8 mouse cellular contexts compared by ENCODE assay signal in genomic region chr9:68014991-68015396, GRCm38 (mm10).
DNase-seq lines count a peak whose midpoint lies in the region; ATAC-seq and TF ChIP-seq lines count a peak whose summit lies in the region.

No protein-coding gene starts in this region.

- H3K4me3 ChIP-seq in bone marrow, adult 2 months (replicated peaks; ENCODE audit: control insufficient read depth, low read depth, low read length), result no peak overlapping the region
- H3K4me3 ChIP-seq in embryonic facial prominence, embryonic 14.5 days (ENCODE audit: low read depth, low read length), result no peak overlapping the region
- H3K4me3 ChIP-seq in kidney, embryonic 16.5 days (ENCODE audit: low read length), result no peak overlapping the region
- 0 out of 2 replicates have a peak overlapping the region, but pooled peaks have one; percentile 16 for H3K4me3 ChIP-seq in limb, embryonic 15.5 days
- no peak overlapping the region for H3K4me3 ChIP-seq in olfactory bulb, adult 2 months (ENCODE audit: insufficient read depth, low read depth, low read length)

- H3K9me3 ChIP-seq in embryonic facial prominence, embryonic 14.5 days (ENCODE audit: control insufficient read depth, low read length), result no peaks in the 10 kb centered on the region
- H3K9me3 ChIP-seq in kidney, embryonic 16.5 days (ENCODE audit: low read length), result no peaks in the 10 kb centered on the region
- no peaks in the 10 kb centered on the region for H3K9me3 ChIP-seq in limb, embryonic 15.5 days

- peak; percentile 34 for DNase-seq in CD4-positive helper T cell, adult 2 months (ENCODE audit: low read depth, low spot score)
- peak; percentile 74 for DNase-seq in embryonic facial prominence, embryonic 14.5 days (ENCODE audit: low spot score)
- peak; percentile 78 for DNase-seq in heart, adult 8-10 months (ENCODE audit: low spot score)
- peak; percentile 5 to 42 for DNase-seq in thymus, postnatal 10 days (ENCODE audit: low spot score in 2 of 2)

- H3K27me3 ChIP-seq in embryonic facial prominence, embryonic 14.5 days (replicated peaks; ENCODE audit: control insufficient read depth, insufficient read depth, low read length), result 0 out of 2 replicates have a peak, but pooled peaks cover 8% of the 10 kb centered on the region
- H3K27me3 ChIP-seq in kidney, embryonic 16.5 days (ENCODE audit: insufficient read depth, low read length), result no peaks in the 10 kb centered on the region; the same call in 1 of the 2 replicates
- H3K27me3 ChIP-seq in limb, embryonic 15.5 days, result peaks cover 24% of the 10 kb centered on the region

- peak overlapping the region; percentile 45 for H3K4me2 ChIP-seq in embryonic facial prominence, embryonic 14.5 days (ENCODE audit: low read depth, low read length)
- H3K4me2 ChIP-seq in kidney, embryonic 16.5 days (replicated peaks; ENCODE audit: low read depth, low read length), result 0 out of 2 replicates have a peak overlapping the region, but pooled peaks have one; percentile 19
- H3K4me2 ChIP-seq in limb, embryonic 15.5 days, result peak overlapping the region; percentile 31

- no peak for TF ChIP-seq POLR2A in bone marrow, adult 2 months (IDR thresholded peaks at IDR 0.05; ENCODE audit: borderline replicate concordance, control insufficient read depth, low read depth, low read length)
- no peak for TF ChIP-seq POLR2A in olfactory bulb, adult 2 months (IDR thresholded peaks at IDR 0.05; ENCODE audit: insufficient read depth, low read depth, low read length)

- H3K9ac ChIP-seq in embryonic facial prominence, embryonic 14.5 days (ENCODE audit: low read depth, low read length), result 0 out of 2 replicates have a peak overlapping the region, but pooled peaks have one; percentile 34
- H3K9ac ChIP-seq in kidney, embryonic 16.5 days (replicated peaks; ENCODE audit: low read length), result no peak overlapping the region
- H3K9ac ChIP-seq in limb, embryonic 15.5 days, result no peak overlapping the region

- peak; percentile 66 for ATAC-seq in embryonic facial prominence, embryonic 14.5 days (ENCODE audit: low read depth)
- ATAC-seq in kidney, embryonic 16.5 days (ENCODE audit: low FRiP score, low TSS enrichment), result peak; percentile 51; the same call in 1 of the 2 replicates
- ATAC-seq in limb, embryonic 15.5 days (ENCODE audit: insufficient number of reproducible peaks, low FRiP score, low TSS enrichment, low read depth), result no peak

- H3K4me1 ChIP-seq in bone marrow, adult 2 months (ENCODE audit: control insufficient read depth, insufficient read depth, low read length), result no peaks in the 10 kb centered on the region
- no peaks in the 10 kb centered on the region; the same call in 1 of the 2 replicates for H3K4me1 ChIP-seq in embryonic facial prominence, embryonic 14.5 days (ENCODE audit: control insufficient read depth, insufficient read depth, low read length)
- no peaks in the 10 kb centered on the region for H3K4me1 ChIP-seq in kidney, embryonic 16.5 days (ENCODE audit: insufficient read depth, low read length)
- 0 out of 2 replicates have a peak, but pooled peaks cover 4% of the 10 kb centered on the region for H3K4me1 ChIP-seq in limb, embryonic 15.5 days
- peaks cover 6% of the 10 kb centered on the region; the same call in 1 of the 2 replicates for H3K4me1 ChIP-seq in olfactory bulb, adult 2 months (ENCODE audit: control insufficient read depth, insufficient read depth, low read length)

- peak; percentile 84 for TF ChIP-seq CTCF in bone marrow, adult 2 months (IDR thresholded peaks at IDR 0.05; ENCODE audit: control insufficient read depth, insufficient read depth, low read length)
- peak; percentile 66 for TF ChIP-seq CTCF in olfactory bulb, adult 2 months (IDR thresholded peaks at IDR 0.05; ENCODE audit: insufficient read depth, low read depth, low read length)

- WGBS in bone marrow, adult 2 months, result 10% methylated on average over 11 of the region's 11 CpGs
- 5% methylated on average over 11 of the region's 11 CpGs for WGBS in embryonic facial prominence, embryonic 14.5 days
- 5% methylated on average over 11 of the region's 11 CpGs for WGBS in kidney, embryonic 16.5 days
- WGBS in limb, embryonic 15.5 days, result 5% methylated on average over 11 of the region's 11 CpGs
- WGBS in olfactory bulb, adult 2 months, result 7% methylated on average over 11 of the region's 11 CpGs

- H3K36me3 ChIP-seq in embryonic facial prominence, embryonic 14.5 days (ENCODE audit: control insufficient read depth, insufficient read depth, low read length), result no peaks in the 10 kb centered on the region
- no peaks in the 10 kb centered on the region for H3K36me3 ChIP-seq in kidney, embryonic 16.5 days (ENCODE audit: insufficient read depth, low read length)
- H3K36me3 ChIP-seq in limb, embryonic 15.5 days, result no peaks in the 10 kb centered on the region

- H3K27ac ChIP-seq in bone marrow, adult 2 months (ENCODE audit: control insufficient read depth, insufficient read depth, low read depth, low read length, poor library complexity), result no peak overlapping the region
- no peak overlapping the region for H3K27ac ChIP-seq in embryonic facial prominence, embryonic 14.5 days (replicated peaks; ENCODE audit: low read depth, low read length)
- H3K27ac ChIP-seq in kidney, embryonic 16.5 days (ENCODE audit: low read length), result no peak overlapping the region
- no peak overlapping the region for H3K27ac ChIP-seq in limb, embryonic 15.5 days
- no peak overlapping the region for H3K27ac ChIP-seq in olfactory bulb, adult 2 months (ENCODE audit: insufficient read depth, low read depth, low read length)

Comparison
In these comparisons a context has a peak if more than half of its experiments do, and no peak if none do; other contexts are left out.
1. DNase-seq: peak in every context shown above with its lines; median percentile 78 in heart, adult 8-10 months; 74 in embryonic facial prominence, embryonic 14.5 days; 34 in CD4-positive helper T cell, adult 2 months; 24 in thymus, postnatal 10 days.